Mouse (Mus musculus): Measurements from ENCODE around the gene Btbd9. TPM values are rescaled to one million over a fixed set of nuclear protein-coding genes. Genes with fewer than 3 reads are reported as not detected.

Gene Btbd9
- total and polyA plus RNA-seq, 3 experiments: 24.7 to 33.8 TPM; not detected in 1

DNA sequence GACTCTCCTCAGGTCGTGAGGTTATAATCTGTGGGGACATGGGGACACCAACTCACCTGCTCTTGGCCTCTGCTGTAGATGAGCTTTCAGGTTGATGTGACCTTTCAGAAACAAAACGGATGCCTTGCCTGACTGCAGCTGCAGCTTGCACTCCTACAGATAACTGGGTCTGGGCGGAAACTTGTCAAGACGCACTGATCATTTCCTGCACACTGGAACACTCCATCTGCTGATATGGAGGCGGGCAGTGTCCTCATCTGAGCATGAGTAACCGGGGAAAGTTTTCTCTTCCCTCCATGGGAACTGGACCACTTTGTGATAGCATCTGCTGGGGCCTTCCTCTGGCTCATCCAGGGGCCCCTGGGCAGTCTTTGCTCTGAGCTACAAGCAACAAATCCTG lies 361.9 kb downstream of the Btbd9 start (continued):
- TF ChIP-seq EP300 (IDR thresholded peaks at IDR 0.05; ENCODE audit: low read depth in 1 of 2, low read length in 2 of 2) (peak; percentile 60 to 68), ZMIZ1 (IDR thresholded peaks at IDR 0.05; ENCODE audit: low read depth, low read length) (no peak), RAD21 (IDR thresholded peaks at IDR 0.05; ENCODE audit: low read depth, low read length) (no peak), KAT2A (conservative IDR thresholded peaks at IDR 0.05; ENCODE audit: low read depth, low read length) (no peak), JUND (IDR thresholded peaks at IDR 0.05; ENCODE audit: low read depth, low read length) (no peak), BHLHE40 (IDR thresholded peaks at IDR 0.05; ENCODE audit: borderline replicate concordance, low read depth, low read length) (no peak)

GRCm38 (mm10) chr17:30213371-30213770 lies 362.9 kb downstream of the Btbd9 start:
- H3K27ac ChIP-seq (ENCODE audit: control insufficient read depth, low read depth, low read length): no peak overlapping the region
- TF ChIP-seq SMC3 (IDR thresholded peaks at IDR 0.05; ENCODE audit: low read depth, low read length) (0 out of 2 replicates have a peak, but pooled peaks have one; percentile 29), MAX (IDR thresholded peaks at IDR 0.05; ENCODE audit: low read length) (peak; percentile 43; the same call in 1 of the 2 replicates), NRF1 (IDR thresholded peaks at IDR 0.05; ENCODE audit: insufficient read depth, low read depth, low read length, poor library complexity, severe bottlenecking) (no peak), GABPA (IDR thresholded peaks at IDR 0.05; ENCODE audit: low read depth, low read length) (no peak), USF1 (IDR thresholded peaks at IDR 0.05; ENCODE audit: low read depth, low read length) (peak; percentile 71), MYC (IDR thresholded peaks at IDR 0.05; ENCODE audit: low read depth, low read length) (0 out of 2 replicates have a peak, but pooled peaks have one; percentile 21), ETS1 (IDR thresholded peaks at IDR 0.05; ENCODE audit: low read depth, low read length) (peak; percentile 25; the same call in 1 of the 2 replicates), USF2 (IDR thresholded peaks at IDR 0.05; ENCODE audit: borderline replicate concordance in 1 of 2, insufficient read depth in 1 of 2, low read depth in 1 of 2, low read length in 2 of 2) (no peak), MAFK (IDR thresholded peaks at IDR 0.05; ENCODE audit: borderline replicate concordance, low read depth, low read length) (no peak), MAZ (IDR thresholded peaks at IDR 0.05; ENCODE audit: low read depth, low read length) (no peak), MXI1 (IDR thresholded peaks at IDR 0.05; ENCODE audit: low read depth, low read length) (0 out of 2 replicates have a peak, but pooled peaks have one; percentile 44), GATA1 (IDR thresholded peaks at IDR 0.05; ENCODE audit: low read depth, low read length) (peak; percentile 42; the same call in 1 of the 2 replicates), EP300 (IDR thresholded peaks at IDR 0.05; ENCODE audit: low read depth in 1 of 2, low read length in 2 of 2) (0 out of 4 replicates have a peak, but pooled peaks have one; percentile 27 to 40), UBTF (IDR thresholded peaks at IDR 0.05; ENCODE audit: borderline replicate concordance, insufficient read depth, low read depth, low read length) (no peak)
- H3K36me3 ChIP-seq (ENCODE audit: control insufficient read depth in 1 of 2, insufficient read depth in 2 of 2, low read length in 2 of 2): peaks cover 0 to 13% of the 10 kb centered on the region in 2 experiments; a peak in 2 of 4 replicates
- no peaks in the 10 kb centered on the region for H3K9me3 ChIP-seq (replicated peaks; ENCODE audit: insufficient read depth, low read length)
- no peaks in the 10 kb centered on the region for H3K79me2 ChIP-seq (ENCODE audit: control insufficient read depth, insufficient read depth, low read length, poor library complexity)
- no peak overlapping the region for H3K9ac ChIP-seq (ENCODE audit: control insufficient read depth, low read depth, low read length, poor library complexity, severe bottlenecking)
- H3K27me3 ChIP-seq (ENCODE audit: control insufficient read depth in 1 of 2, insufficient read depth in 2 of 2, low read length in 2 of 2): no peaks in the 10 kb centered on the region
- H3K4me3 ChIP-seq (ENCODE audit: control insufficient read depth in 1 of 2, insufficient read depth in 1 of 2, low read depth in 2 of 2, low read length in 2 of 2): no peak overlapping the region
- H3K4me1 ChIP-seq (ENCODE audit: control insufficient read depth in 1 of 2, insufficient read depth in 2 of 2, low read length in 2 of 2): peaks cover 3 to 25% of the 10 kb centered on the region in 2 experiments
- peak; percentile 67 for DNase-seq (ENCODE audit: low read depth, low spot score)

Data from MEL (cell line).